In genomic region chr16:91804831-91805230, GRCm38 (mm10) we compare ENCODE assay signal across 11 mouse cellular contexts.
A peak's percentile ranks its signal among the peaks of the same experiment; 100 is the strongest.
DNase-seq lines count a peak whose midpoint lies in the region; ATAC-seq and TF ChIP-seq lines count a peak whose summit lies in the region.
"Had no signal": no experiment of that assay in that cellular context is flagged by ENCODE, and none has a peak within 500 bp of the region (broad histone marks: within the 10 kb centered on the region; RNA-seq: fewer than 3 reads in every experiment).

No protein-coding gene starts in this region.

- peak; percentile 57; the same call in 1 of the 2 replicates for ATAC-seq in kidney, embryonic 14.5 days (ENCODE audit: low FRiP score, low TSS enrichment)
- no peak for ATAC-seq in kidney, embryonic 16.5 days (ENCODE audit: low FRiP score, low TSS enrichment)
- 0 out of 2 replicates have a peak, but pooled peaks have one; percentile 47 for ATAC-seq in limb, embryonic 14.5 days (ENCODE audit: low FRiP score, low read depth)

- no peak overlapping the region for H3K4me3 ChIP-seq in kidney, embryonic 14.5 days (ENCODE audit: low read length)
- no peak overlapping the region for H3K4me3 ChIP-seq in kidney, embryonic 16.5 days (ENCODE audit: low read length)
- no peak overlapping the region for H3K4me3 ChIP-seq in limb, embryonic 14.5 days (replicated peaks; ENCODE audit: low read length)
- H3K4me3 ChIP-seq: embryonic facial prominence, embryonic 12.5 days; hindbrain, embryonic 12.5 days; neural tube, embryonic 13.5 days had no signal

- no peak overlapping the region for H3K27ac ChIP-seq in kidney, embryonic 14.5 days (ENCODE audit: low read depth, low read length)
- H3K27ac ChIP-seq in kidney, embryonic 16.5 days (ENCODE audit: low read length) = no peak overlapping the region
- no peak overlapping the region for H3K27ac ChIP-seq in limb, embryonic 14.5 days (replicated peaks; ENCODE audit: low read depth, low read length)
- H3K27ac ChIP-seq: embryonic facial prominence, embryonic 12.5 days; hindbrain, embryonic 12.5 days; neural tube, embryonic 13.5 days had no signal

- TF ChIP-seq POLR2A in limb, embryonic 14.5 days (IDR thresholded peaks at IDR 0.05; ENCODE audit: borderline replicate concordance, extremely low read depth, insufficient read depth, insufficient read length) = no peak

- 31% methylated on average over 5 of the region's 5 CpGs for WGBS in kidney, embryonic 14.5 days
- 26% methylated on average over 5 of the region's 5 CpGs for WGBS in kidney, embryonic 16.5 days
- WGBS in limb, embryonic 14.5 days = 32% methylated on average over 5 of the region's 5 CpGs

- H3K36me3 ChIP-seq in kidney, embryonic 14.5 days (ENCODE audit: control insufficient read depth, insufficient read depth, low read length) = peaks cover 27% of the 10 kb centered on the region
- H3K36me3 ChIP-seq in kidney, embryonic 16.5 days (ENCODE audit: insufficient read depth, low read length) = peaks cover 15% of the 10 kb centered on the region
- H3K36me3 ChIP-seq in limb, embryonic 14.5 days (ENCODE audit: control insufficient read depth, insufficient read depth, low read length) = peaks cover 31% of the 10 kb centered on the region

- DNase-seq in brain, adult 2 months (ENCODE audit: low read depth, low spot score) = peak; percentile 31
- peak; percentile 31 for DNase-seq in fibroblast of lung, adult 2 months (ENCODE audit: low read depth)
- DNase-seq in limb, embryonic 14.5 days (ENCODE audit: low spot score) = no peak
- DNase-seq in urinary bladder, postnatal 25 days (ENCODE audit: low spot score) = no peak
- no peak for DNase-seq in layer of hippocampus, postnatal 36 days
- DNase-seq in thymus, postnatal 4 days = no peak

- no peaks in the 10 kb centered on the region for H3K4me1 ChIP-seq in kidney, embryonic 14.5 days (ENCODE audit: control insufficient read depth, insufficient read depth, low read length)
- no peaks in the 10 kb centered on the region for H3K4me1 ChIP-seq in kidney, embryonic 16.5 days (ENCODE audit: insufficient read depth, low read length)
- peaks cover 8% of the 10 kb centered on the region for H3K4me1 ChIP-seq in limb, embryonic 14.5 days (ENCODE audit: control insufficient read depth, insufficient read depth, low read length)
- H3K4me1 ChIP-seq: hindbrain, embryonic 12.5 days had no signal

- H3K27me3 ChIP-seq in kidney, embryonic 14.5 days (ENCODE audit: control insufficient read depth, insufficient read depth, low read length) = no peaks in the 10 kb centered on the region
- no peaks in the 10 kb centered on the region for H3K27me3 ChIP-seq in kidney, embryonic 16.5 days (ENCODE audit: insufficient read depth, low read length)
- H3K27me3 ChIP-seq in limb, embryonic 14.5 days (ENCODE audit: control insufficient read depth, insufficient read depth, low read length) = no peaks in the 10 kb centered on the region
- H3K27me3 ChIP-seq: embryonic facial prominence, embryonic 12.5 days; hindbrain, embryonic 12.5 days; neural tube, embryonic 13.5 days had no signal

- H3K9me3 ChIP-seq in kidney, embryonic 14.5 days (ENCODE audit: control insufficient read depth, low read length) = no peaks in the 10 kb centered on the region
- H3K9me3 ChIP-seq in kidney, embryonic 16.5 days (ENCODE audit: low read length) = no peaks in the 10 kb centered on the region
- no peaks in the 10 kb centered on the region for H3K9me3 ChIP-seq in limb, embryonic 14.5 days (ENCODE audit: control insufficient read depth, low read length)
- H3K9me3 ChIP-seq: embryonic facial prominence, embryonic 12.5 days; hindbrain, embryonic 12.5 days; neural tube, embryonic 13.5 days had no signal

- no peak overlapping the region for H3K9ac ChIP-seq in kidney, embryonic 14.5 days (ENCODE audit: low read depth, low read length)
- no peak overlapping the region for H3K9ac ChIP-seq in kidney, embryonic 16.5 days (replicated peaks; ENCODE audit: low read length)
- no peak overlapping the region for H3K9ac ChIP-seq in limb, embryonic 14.5 days (ENCODE audit: low read depth, low read length, severe bottlenecking)
- H3K9ac ChIP-seq: embryonic facial prominence, embryonic 12.5 days; hindbrain, embryonic 12.5 days; neural tube, embryonic 13.5 days had no signal

- no peak overlapping the region for H3K4me2 ChIP-seq in kidney, embryonic 14.5 days (replicated peaks; ENCODE audit: low read depth, low read length)
- no peak overlapping the region for H3K4me2 ChIP-seq in kidney, embryonic 16.5 days (replicated peaks; ENCODE audit: low read depth, low read length)
- no peak overlapping the region for H3K4me2 ChIP-seq in limb, embryonic 14.5 days (replicated peaks; ENCODE audit: low read depth, low read length, severe bottlenecking)
- H3K4me2 ChIP-seq: embryonic facial prominence, embryonic 12.5 days; hindbrain, embryonic 12.5 days; neural tube, embryonic 13.5 days had no signal

Comparison
In these comparisons a context has a peak if more than half of its experiments do, and no peak if none do; other contexts are left out.
1. DNase-seq: peak in brain, adult 2 months (single experiment) and fibroblast of lung, adult 2 months (single experiment); none in limb, embryonic 14.5 days (single experiment), urinary bladder, postnatal 25 days (single experiment), layer of hippocampus, postnatal 36 days (0 of 2) and thymus, postnatal 4 days (single experiment).